Mouse (Mus musculus) cerebellum, postnatal 4 days (tissue): ENCODE measurements around the gene Adam23.

ENCODE experiments used
- DNase-seq, 2 experiments: peaks; one replicate each; pipeline ENCODE4 v3.0.0; 2022; ENCODE audit warnings: low spot score in 2 of 2, mixed read lengths in 1 of 2

The Adam23 gene

GRCm38 (mm10) chr1:63478946-63479345 lies 33.3 kb downstream of the Adam23 start:
- no peak for DNase-seq

- DNase-seq = no peak
Measured at GRCm38 (mm10) chr1:63484646-63485045, 39.0 kb downstream of the Adam23 start.

DNA sequence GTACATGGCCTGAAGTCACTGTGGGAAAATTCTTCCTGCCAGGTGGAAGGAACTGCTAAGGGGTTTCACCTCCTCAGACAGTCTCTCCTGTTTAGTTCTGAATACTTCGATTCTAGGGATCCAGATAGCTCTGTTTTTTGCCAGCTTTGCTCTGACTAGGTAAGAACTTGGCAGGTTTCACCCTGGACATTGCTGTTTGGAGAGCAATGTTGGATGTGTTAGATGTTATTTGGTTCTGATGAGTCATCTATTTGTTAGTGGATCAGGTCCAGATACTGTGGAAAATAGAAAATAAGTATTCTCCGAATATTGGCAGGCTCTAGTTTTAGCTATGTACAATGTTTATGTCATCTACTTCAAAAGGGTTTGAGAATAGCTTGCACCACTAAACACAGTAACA lies 41.0 kb downstream of the Adam23 start:
- DNase-seq = no peak

DNA sequence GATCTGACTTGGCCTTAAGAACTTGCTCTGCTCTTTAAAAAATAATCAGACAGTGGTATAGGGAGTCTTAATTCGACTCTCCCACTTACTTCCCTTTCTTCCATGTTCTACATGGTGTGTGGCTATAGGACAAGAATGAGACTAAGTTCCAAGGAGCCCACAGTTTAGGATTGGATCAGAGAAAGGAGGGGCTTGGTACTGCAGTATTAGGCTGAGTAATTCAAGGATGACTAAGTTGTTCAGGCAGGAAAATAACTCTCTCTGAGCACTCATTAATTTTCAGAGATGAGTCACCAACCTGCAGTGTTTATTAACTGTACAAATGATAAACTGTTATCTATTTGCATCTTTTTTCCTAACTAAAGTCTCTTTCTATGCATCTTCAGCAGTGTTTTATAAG lies 45.3 kb downstream of the Adam23 start:
- DNase-seq = no peak

DNA sequence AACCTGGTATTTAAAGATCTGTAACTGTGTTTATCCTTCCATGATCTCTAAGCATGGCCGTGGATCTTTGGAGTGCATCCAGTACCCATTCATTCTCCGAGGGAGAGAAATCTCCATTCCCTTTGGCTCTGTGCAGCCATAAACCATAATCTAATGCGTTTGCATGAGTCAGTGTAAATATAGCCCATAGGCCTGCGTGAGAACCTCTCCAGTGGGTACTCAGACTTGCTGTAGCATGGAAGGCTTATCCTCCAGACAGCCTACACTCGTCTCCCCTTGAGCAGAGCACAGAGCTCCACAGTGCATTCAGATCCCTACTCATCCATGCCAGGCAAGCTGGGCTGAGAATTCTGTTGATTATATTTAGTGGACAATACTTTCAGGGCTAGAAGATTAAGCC lies 47.6 kb downstream of the Adam23 start:
- DNase-seq = no peak

DNA sequence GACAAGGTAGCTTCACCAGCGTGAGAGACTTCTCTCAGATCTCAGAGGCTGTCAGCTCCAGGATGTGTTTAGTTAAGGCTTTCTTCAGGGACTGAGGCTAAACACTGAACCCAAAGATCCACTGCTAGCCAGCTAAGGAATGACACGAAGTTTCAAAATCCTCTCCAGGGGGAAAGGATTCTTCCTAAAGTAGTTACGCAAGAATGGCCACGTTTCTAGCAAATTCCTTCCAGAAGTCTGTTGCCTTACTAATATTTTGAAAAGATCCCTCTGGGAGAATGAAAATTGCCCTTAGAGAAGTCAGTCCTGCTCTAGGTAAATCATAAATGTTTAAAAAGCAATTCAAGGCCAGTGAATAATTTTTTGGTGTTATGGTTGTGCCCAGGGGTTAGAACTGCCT lies 61.7 kb downstream of the Adam23 start:
- DNase-seq = no peak

DNA sequence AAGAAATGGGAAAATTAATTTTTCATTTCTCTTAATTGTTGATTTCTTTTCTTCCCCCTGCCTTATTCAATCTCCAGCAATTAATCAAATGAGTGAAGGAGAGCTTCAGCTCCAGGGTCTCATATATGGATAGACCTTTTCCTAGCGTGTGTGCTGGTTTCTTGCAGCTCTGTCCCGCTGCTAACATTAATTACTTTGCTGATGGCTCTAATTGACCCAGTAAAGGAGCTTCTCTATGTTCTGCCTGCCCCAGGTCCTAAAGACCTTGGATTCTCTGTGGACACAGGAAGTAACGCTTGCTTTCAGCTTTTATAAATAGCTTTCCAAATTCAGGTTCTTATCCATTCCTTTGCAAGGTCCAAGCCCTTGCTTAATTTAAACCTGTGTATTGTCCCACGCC lies 63.1 kb downstream of the Adam23 start:
- no peak for DNase-seq

DNA sequence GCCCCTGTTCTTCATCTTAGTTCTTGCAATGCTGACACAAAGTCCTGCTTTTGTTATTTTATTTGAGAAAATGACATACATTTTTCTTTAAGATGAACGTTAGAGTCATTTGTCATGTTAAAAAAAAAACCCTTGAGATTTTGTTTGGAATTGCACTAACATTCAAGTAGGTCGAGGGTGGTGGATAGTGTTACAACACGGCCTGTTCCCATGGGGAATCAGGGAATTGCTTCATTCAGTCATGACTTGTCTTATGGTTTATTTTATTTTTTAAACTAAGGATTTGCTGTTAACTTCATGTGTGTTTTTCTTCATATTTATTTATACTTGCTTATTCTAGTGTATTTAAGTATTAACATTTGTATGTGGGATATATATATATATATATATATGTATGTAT lies 65.7 kb downstream of the Adam23 start:
- DNase-seq = no peak

- DNase-seq = no peak
Measured at GRCm38 (mm10) chr1:63517800-63518199, 72.1 kb downstream of the Adam23 start.

- DNase-seq = no peak
Measured at GRCm38 (mm10) chr1:63518814-63519213, 73.1 kb downstream of the Adam23 start.

GRCm38 (mm10) chr1:63529901-63530300 lies 84.2 kb downstream of the Adam23 start:
- DNase-seq = no peak

GRCm38 (mm10) chr1:63534271-63534827 lies 88.7 kb downstream of the Adam23 start:
- DNase-seq = no peak

DNA sequence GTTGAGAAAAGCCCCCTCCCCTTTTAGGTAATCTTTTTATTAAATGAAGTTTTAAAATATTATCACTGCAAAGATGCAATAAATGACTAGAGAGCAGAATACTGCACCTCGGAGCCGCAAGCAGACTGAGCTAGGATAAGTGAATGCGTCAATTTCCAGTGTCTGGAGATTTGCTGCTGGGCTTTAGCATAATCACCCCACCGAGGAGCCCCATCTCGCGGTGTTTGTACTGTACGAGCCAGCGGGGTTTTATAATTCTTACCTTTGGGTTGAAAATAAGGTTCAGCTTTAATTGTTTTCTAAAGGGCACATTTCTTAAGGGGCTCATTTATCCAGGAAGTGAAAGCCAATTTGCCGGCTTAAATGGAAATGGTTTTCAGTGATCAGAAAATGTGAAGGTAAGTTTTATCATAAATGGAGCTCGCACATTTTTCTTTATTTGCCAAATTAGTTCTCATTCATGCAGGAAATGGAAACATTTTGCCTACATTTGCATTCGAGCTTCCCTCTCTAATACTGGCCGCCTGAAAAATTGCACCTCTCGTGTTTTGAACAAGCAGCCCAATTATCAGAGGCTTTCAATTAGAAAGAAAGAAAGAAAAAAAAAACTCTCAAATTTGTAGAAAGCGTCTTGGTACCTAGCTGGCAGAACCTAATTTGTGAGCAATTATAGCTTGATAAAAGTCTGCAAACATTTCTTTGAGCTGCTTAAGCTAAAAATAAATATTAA lies 94.4 kb downstream of the Adam23 start:
- DNase-seq = no peak

DNA sequence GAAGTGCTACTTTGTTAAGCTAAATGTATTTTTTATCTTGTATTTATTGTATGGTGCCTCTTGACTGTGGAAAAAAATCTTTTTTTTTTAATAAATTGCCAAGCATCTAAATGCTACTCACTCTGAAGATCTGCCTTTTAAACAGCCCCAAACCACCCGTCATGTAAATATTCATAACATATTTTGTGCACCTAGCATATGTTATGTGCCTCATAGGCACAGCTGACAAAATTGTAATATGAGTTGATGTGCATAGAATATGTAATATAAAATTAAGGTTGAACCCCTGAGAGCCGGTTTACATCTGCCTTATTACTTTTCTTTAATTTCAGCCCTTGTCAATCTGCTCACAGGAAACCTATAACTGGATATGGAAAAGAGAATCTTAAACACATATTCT lies 98.4 kb downstream of the Adam23 start:
- DNase-seq = no peak

DNA sequence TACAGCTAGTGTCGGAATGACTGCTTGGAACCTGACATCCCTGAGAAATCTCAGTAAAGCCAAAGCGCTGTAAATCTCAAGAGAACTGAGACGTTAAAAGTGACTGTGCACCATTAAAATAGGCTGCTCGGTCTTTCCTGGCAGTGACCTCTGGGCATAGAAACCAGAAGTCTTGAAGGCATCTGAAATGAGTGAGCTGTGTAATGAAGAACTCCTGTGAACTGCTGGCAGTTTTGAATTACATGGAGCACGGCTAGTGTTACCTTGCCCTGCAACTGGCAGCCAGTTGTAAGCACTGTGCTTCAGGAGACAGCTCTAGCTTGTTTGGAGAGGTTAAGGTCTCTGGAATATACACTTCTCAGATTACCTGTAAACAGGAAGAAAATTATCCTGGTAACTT lies 107.3 kb downstream of the Adam23 start:
- no peak for DNase-seq

DNA sequence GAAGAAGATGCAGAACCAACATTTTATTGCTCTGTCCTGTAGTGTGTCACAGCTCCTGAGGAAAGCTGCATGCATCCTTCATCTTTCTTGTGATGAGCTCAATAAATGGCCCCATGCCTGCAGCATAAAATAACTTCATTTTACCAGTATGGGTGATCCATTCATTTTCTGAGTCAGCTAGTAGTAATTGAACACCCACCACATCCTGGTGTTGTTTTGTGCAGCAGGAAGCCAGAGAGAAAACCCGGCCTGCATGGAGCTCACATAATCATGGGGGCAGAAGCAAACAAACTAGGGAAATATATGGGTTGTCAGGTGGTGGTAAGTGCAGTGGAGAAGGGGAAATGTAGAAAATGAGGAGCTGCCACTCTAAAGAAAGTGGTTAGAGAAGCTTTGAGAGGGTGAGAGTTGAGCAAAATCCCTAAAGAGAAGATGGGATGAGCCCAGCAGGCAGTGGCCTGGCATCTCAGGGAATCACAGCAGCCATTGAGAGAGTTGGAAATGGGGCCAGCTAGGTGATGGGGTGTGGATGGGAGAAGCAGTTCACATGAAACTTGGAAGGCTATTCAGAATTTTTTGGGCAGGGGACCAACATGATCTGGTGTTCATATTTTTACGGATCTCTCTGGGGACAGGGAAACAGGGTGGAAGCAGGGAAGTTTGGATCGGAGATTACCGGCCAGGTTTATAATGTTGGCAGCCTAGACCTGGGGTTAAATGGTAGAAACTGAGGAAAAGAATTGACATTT lies 116.3 kb downstream of the Adam23 start:
- DNase-seq = no peak

DNA sequence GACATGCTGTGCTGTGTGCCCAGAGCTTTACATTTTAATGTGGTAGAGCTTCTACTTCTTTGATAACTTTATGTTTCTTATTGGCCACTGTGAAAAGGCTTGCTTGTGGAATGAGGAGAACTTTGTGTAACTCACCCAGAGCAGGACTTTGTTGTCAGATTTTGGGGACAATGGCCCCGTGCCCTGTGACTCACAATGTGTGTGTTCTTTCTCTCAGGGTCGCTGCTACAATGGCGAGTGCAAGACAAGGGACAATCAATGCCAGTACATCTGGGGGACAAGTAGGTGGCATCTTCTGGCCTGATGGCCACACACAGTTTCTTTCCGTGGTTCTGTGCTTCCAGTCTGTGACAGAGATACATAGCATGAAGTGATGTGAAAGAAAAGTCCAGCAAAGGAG lies 118.2 kb downstream of the Adam23 start:
- DNase-seq = no peak

GRCm38 (mm10) chr1:63566501-63566900 lies 120.8 kb downstream of the Adam23 start:
- DNase-seq = no peak

GRCm38 (mm10) chr1:63567031-63567430 lies 121.3 kb downstream of the Adam23 start:
- no peak for DNase-seq

DNA sequence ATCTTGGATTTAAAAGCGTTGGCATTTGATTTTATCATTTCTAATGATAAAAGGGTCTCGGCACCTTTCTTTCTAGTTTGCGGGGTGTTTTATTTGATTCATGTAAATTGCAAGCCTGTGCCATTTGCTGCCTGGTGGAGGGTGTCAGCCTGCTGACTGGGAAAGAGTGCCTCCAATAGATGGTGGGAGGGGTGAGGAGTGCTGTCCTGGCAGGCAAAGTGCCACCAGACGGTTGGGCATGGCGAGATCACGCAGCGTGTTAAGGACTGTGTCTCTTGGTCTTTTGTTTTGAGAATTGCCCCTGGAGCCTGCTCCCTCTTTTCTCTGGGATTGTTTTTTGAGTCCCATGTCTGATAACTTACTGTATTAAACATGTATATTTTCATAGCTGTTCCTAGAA lies 126.5 kb downstream of the Adam23 start:
- DNase-seq = peak in 1 of 2 experiments; percentile 61

GRCm38 (mm10) chr1:63573432-63573831 lies 127.7 kb downstream of the Adam23 start:
- DNase-seq = peak in 1 of 2 experiments; percentile 32

- DNase-seq = no peak
Measured at GRCm38 (mm10) chr1:63573864-63574611, 128.3 kb downstream of the Adam23 start.
